Mouse (Mus musculus): ENCODE results near the gene Ptpn13.

DNA sequence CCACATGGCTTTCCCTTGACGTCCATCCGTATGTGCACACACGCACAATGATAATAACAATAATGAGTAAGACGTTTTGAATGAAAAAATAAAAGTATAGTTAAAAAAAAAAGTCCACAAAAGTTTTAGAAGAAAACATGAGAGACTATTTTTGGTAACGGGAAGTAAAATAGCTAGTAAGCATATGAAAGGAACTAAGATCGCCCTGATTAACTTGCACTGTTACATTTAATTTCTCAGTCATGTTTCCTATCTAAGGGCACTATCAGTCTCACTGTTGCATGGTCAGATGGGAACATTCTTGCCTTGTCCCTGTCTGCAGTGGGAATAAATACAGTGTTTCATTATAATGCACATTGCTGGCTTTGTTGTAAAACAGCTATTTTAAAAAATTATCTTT, 2.4 kb upstream of the Ptpn13 start:
- TF ChIP-seq ZNF384 (IDR thresholded peaks at IDR 0.05; ENCODE audit: low read depth, low read length) (peak; percentile 83), MYC (IDR thresholded peaks at IDR 0.05; ENCODE audit: low read depth, low read length) (0 out of 2 replicates have a peak, but pooled peaks have one; percentile 74), GATA1 (IDR thresholded peaks at IDR 0.05; ENCODE audit: low read depth, low read length) (peak; percentile 89), MAX (IDR thresholded peaks at IDR 0.05; ENCODE audit: low read length) (0 out of 2 replicates have a peak, but pooled peaks have one; percentile 31), POLR2A (IDR thresholded peaks at IDR 0.05; ENCODE audit: control insufficient read depth in 1 of 2, insufficient read depth in 1 of 2, low read depth in 1 of 2, low read length in 2 of 2, poor library complexity in 1 of 2) (no peak), CTCF (IDR thresholded peaks at IDR 0.05 in 2 of 3, conservative IDR thresholded peaks at IDR 0.05 in 1 of 3; ENCODE audit: control insufficient read depth in 1 of 3, insufficient read depth in 1 of 3, low read depth in 2 of 3, low read length in 3 of 3, poor library complexity in 1 of 3, severe bottlenecking in 1 of 3) (no peak), NELFE (IDR thresholded peaks at IDR 0.05; ENCODE audit: low read depth, low read length) (no peak), USF1 (IDR thresholded peaks at IDR 0.05; ENCODE audit: low read depth, low read length) (no peak), TAL1 (IDR thresholded peaks at IDR 0.05; ENCODE audit: low read length) (no peak), RAD21 (IDR thresholded peaks at IDR 0.05; ENCODE audit: low read depth, low read length) (no peak)

Measured in MEL (cell line).